Mouse (Mus musculus): Measurements from ENCODE around the gene Akt1s1. TPM values are rescaled to one million over a fixed set of nuclear protein-coding genes. Genes with fewer than 3 reads are reported as not detected.

Gene Akt1s1
- polyA plus RNA-seq, 1 experiment from 2014 or later: 99.1 TPM

DNA sequence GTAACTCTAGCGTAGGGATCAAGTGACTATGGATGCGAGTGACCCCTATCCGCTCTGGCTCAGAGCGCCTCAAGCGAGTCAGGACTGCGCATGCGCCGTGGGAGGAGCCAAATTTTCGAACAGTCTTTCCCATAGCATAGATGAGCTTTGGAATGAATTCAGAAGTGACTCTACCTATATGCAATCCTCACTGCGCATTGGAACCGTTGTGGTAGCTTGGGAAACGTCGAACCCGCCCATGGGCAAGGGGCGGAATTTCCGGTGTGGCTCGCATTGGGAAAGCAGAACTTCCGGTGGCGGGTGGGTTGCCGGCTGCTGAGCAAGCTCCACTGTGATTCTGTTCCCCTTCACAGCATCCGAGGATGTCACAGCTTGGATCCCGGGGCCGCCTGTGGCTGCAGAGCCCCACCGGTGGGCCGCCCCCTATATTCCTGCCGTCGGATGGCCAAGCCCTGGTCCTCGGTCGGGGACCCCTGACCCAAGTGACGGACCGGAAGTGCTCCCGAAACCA, 8.3 kb downstream of the Akt1s1 start, which contains the start of gene Pnkp:
Pnkp (plus strand) TSS at position 98 of the 511 bp plus-strand sequence.
- peak; percentile 73 for ATAC-seq (ENCODE audit: low FRiP score, low read depth)
- peak within 1 kb of the TSS; percentile 88 for H3K9ac ChIP-seq
- no peaks in the 10 kb centered on the region for H3K9me3 ChIP-seq
- no peaks in the 10 kb centered on the region for H3K27me3 ChIP-seq
- WGBS: under 1% methylated on average over 32 of the region's 32 CpGs
- peak within 1 kb of the TSS; percentile 85 for H3K4me3 ChIP-seq
- peaks cover 65% of the 10 kb centered on the region for H3K4me1 ChIP-seq (replicated peaks)
- peak within 1 kb of the TSS; percentile 95 for H3K27ac ChIP-seq (replicated peaks)
- H3K36me3 ChIP-seq: peaks cover 4% of the 10 kb centered on the region
- H3K4me2 ChIP-seq: peak within 1 kb of the TSS; percentile 83

DNA sequence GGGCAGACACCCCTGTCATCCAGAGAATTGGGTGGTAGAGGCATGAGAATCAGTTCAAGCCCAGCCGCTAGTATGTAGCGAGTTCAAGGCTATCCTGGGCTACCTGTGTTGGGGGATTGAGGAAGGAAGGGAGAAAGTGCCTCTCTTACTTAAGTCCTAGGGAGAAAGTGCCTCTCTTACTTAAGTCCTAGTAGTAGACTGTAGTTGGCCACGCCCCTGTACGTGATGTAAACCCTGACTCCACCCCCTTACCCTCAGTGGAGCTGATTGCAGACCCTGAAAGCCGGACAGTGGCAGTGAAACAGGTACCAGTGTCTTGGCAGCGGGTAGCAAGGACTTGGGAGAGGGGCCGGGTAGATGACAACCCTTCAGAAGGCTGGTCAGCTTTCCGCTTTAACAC, 9.1 kb downstream of the Akt1s1 start:
- Histone ChIP-seq H3K9ac (peak overlapping the region; percentile 88), H3K27me3 (no peaks in the 10 kb centered on the region), H3K4me1 (replicated peaks) (peaks cover 60% of the 10 kb centered on the region), H3K4me3 (peak overlapping the region; percentile 85), H3K9me3 (no peaks in the 10 kb centered on the region), H3K36me3 (peaks cover 13% of the 10 kb centered on the region), H3K27ac (replicated peaks) (peak overlapping the region; percentile 95), H3K4me2 (peak overlapping the region; percentile 83)
- 34% methylated on average over 8 of the region's 8 CpGs for WGBS
- ATAC-seq (ENCODE audit: low FRiP score, low read depth): no peak

DNA sequence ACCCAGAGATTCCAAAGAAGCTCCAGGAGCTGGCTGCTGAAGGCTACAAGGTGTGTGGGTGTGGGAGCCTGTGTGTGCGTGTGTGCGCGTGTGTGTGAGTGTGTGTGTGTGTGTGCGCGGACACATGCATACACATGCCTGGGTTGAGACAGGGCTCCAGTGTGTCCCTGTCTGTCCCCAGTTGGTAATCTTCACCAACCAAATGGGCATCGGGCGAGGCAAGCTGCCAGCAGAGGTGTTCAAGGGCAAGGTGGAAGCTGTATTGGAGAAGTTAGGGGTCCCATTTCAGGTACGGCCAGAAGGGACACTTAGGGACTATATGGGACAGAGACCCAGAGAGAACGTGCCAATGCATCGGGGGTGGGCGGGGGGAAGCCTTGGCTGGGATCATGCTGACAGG, 11.1 kb downstream of the Akt1s1 start:
- Histone ChIP-seq H3K4me3 (no peak overlapping the region), H3K36me3 (peaks cover 31% of the 10 kb centered on the region), H3K9ac (no peak overlapping the region), H3K4me2 (no peak overlapping the region), H3K9me3 (no peaks in the 10 kb centered on the region), H3K27me3 (no peaks in the 10 kb centered on the region), H3K4me1 (replicated peaks) (peaks cover 53% of the 10 kb centered on the region), H3K27ac (replicated peaks) (no peak overlapping the region)
- WGBS: 95% methylated on average over 11 of the region's 11 CpGs
- ATAC-seq (ENCODE audit: low FRiP score, low read depth): no peak

DNA sequence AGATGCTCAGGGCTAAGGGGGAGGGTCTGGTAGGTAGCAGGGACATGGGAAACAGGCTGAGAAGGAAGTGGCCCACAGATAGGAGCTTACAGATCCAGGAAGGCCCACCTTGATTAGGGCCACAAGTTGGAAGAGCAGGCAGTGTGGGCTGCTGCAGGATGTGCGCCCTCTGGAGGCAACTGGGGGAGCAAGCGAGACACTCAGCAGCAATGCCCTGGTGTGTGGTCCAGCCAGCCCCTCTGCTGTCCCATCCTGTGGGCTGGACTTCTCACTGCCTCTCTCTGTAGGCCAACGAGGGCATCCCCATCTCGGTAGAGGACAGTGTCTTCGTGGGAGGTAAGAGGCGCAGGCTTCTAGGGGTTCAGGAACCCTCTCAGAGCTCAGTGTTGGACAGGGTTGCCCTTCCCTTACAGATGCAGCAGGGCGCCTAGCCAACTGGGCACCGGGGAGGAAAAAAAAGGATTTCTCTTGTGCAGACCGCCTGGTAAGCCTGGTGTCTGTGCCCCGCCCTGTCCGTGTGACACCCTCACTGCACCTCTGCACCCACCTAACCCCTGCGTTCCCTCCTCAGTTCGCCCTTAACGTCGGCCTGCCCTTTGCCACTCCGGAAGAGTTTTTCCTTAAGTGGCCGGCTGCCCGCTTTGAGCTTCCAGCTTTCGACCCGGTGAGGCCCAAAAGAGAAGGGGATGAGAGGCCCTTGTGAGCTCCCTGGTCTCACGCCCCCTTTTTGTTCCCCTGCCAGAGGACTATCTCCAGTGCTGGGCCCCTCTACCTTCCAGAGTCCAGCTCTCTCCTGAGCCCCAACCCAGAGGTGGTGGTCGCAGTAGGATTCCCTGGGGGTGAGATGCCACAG, 12.0 kb downstream of the Akt1s1 start:
- Histone ChIP-seq H3K27ac (replicated peaks) (0 out of 2 replicates have a peak overlapping the region, but pooled peaks have one; percentile 23), H3K27me3 (no peaks in the 10 kb centered on the region), H3K9ac (peak overlapping the region; percentile 12; the same call in 1 of the 2 replicates), H3K4me3 (no peak overlapping the region), H3K4me2 (no peak overlapping the region), H3K36me3 (peaks cover 34% of the 10 kb centered on the region), H3K4me1 (replicated peaks) (peaks cover 57% of the 10 kb centered on the region), H3K9me3 (no peaks in the 10 kb centered on the region)
- peak; percentile 9; the same call in 1 of the 2 replicates for ATAC-seq (ENCODE audit: low FRiP score, low read depth)
- 60% methylated on average over 22 of the region's 22 CpGs for WGBS

GRCm38 (mm10) chr7:44861429-44861816, 12.6 kb downstream of the Akt1s1 start:
- Histone ChIP-seq H3K4me3 (no peak overlapping the region), H3K4me2 (no peak overlapping the region), H3K9ac (no peak overlapping the region), H3K27me3 (no peaks in the 10 kb centered on the region), H3K9me3 (no peaks in the 10 kb centered on the region), H3K27ac (replicated peaks) (no peak overlapping the region), H3K36me3 (peaks cover 34% of the 10 kb centered on the region), H3K4me1 (replicated peaks) (peaks cover 60% of the 10 kb centered on the region)
- WGBS: 68% methylated on average over 14 of the region's 14 CpGs
- ATAC-seq (ENCODE audit: low FRiP score, low read depth): no peak

- Histone ChIP-seq H3K4me1 (replicated peaks) (peaks cover 65% of the 10 kb centered on the region), H3K36me3 (peaks cover 34% of the 10 kb centered on the region), H3K9ac (no peak overlapping the region), H3K4me3 (no peak overlapping the region), H3K4me2 (no peak overlapping the region), H3K9me3 (no peaks in the 10 kb centered on the region), H3K27ac (replicated peaks) (no peak overlapping the region), H3K27me3 (no peaks in the 10 kb centered on the region)
- WGBS: 86% methylated on average over 8 of the region's 8 CpGs
- ATAC-seq (ENCODE audit: low FRiP score, low read depth): no peak
These were observed 13.6 kb downstream of the Akt1s1 start for GRCm38 (mm10) chr7:44862434-44862833.

DNA sequence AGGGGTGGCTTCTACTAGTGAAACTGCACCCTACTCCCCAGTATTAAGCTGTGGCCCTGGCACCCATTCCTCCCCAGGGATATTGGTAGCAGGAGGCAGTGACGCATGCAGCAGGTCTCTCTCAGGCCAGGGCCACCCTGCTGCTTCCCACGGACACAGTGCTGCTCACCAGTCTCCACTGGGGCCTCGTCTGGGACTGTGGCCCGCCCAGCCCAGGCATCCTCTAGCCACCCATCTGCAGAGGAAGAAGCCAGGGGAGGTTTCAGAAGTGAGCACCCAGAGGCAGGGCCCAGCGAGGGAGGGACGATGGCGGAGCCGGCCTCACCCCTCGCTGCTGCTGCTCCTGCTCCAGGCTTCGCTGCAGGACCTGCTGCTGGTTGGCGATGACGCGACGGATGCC, 14.4 kb downstream of the Akt1s1 start:
- 87% methylated on average over 14 of the region's 14 CpGs for WGBS
- H3K9ac ChIP-seq: no peak overlapping the region
- ATAC-seq (ENCODE audit: low FRiP score, low read depth): no peak
- no peak overlapping the region for H3K4me3 ChIP-seq
- no peak overlapping the region for H3K27ac ChIP-seq (replicated peaks)
- H3K9me3 ChIP-seq: no peaks in the 10 kb centered on the region
- no peak overlapping the region for H3K4me2 ChIP-seq
- H3K27me3 ChIP-seq: no peaks in the 10 kb centered on the region
- peaks cover 34% of the 10 kb centered on the region for H3K36me3 ChIP-seq
- H3K4me1 ChIP-seq (replicated peaks): peaks cover 65% of the 10 kb centered on the region

- H3K36me3 ChIP-seq: peaks cover 34% of the 10 kb centered on the region
These were observed 15.2 kb downstream of the Akt1s1 start for GRCm38 (mm10) chr7:44863982-44864494.

DNA sequence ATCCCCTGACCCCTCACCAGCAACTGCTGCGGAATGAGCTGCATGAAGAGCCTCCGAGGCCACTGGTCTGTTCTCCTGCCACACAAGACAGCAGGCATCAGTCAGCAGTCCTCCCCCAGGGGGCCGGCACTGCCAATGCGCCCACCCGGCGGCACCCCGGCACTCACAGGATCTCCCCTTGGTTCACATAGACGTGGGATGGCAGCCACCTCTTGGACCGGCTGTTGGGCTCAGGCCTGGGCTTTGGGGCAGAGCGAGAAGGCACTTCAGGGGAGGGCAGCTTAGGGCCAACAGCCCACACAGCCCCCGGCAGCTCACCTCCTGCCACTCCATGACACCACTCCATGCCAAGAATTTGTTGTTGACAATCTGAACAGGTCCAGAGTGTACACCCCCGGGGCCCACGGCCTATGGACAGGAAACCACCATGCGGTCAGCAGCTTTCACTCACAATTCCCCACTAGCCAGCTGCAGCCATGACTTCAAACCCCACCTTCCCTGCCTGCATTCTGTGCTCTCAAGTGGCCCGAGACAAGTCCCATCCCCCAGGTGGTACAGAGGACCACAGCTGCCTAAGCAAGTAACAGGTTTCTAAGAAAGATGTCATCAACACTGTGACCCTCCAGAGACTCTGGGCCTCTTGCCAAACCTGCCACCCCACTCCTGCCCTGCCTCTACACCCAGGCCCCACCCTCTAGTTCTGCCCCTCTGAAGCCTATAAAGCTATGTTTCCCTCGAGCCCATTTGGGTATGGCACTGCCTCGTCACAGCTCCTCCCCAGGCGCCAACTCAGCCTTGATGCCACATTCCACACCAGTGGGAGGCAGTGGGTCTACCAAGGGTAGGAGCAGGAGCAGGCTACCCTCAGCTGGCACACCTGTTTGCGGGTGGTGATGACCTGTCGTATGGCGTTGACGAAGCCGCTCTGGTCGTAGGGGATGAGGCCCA, 16.1 kb downstream of the Akt1s1 start:
- Histone ChIP-seq H3K4me2 (no peak overlapping the region), H3K4me3 (no peak overlapping the region), H3K9ac (no peak overlapping the region), H3K36me3 (peaks cover 34% of the 10 kb centered on the region), H3K27me3 (no peaks in the 10 kb centered on the region), H3K27ac (replicated peaks) (no peak overlapping the region), H3K9me3 (no peaks in the 10 kb centered on the region), H3K4me1 (replicated peaks) (peaks cover 59% of the 10 kb centered on the region)
- no peak for ATAC-seq (ENCODE audit: low FRiP score, low read depth)
- WGBS: 80% methylated on average over 24 of the region's 24 CpGs

More at GRCm38 (mm10) chr7:44863982-44864494, 15.2 kb downstream of the Akt1s1 start:
- no peak for ATAC-seq (ENCODE audit: low FRiP score, low read depth)
- 86% methylated on average over 11 of the region's 11 CpGs for WGBS
- Histone ChIP-seq H3K4me3 (no peak overlapping the region), H3K4me2 (no peak overlapping the region), H3K9me3 (no peaks in the 10 kb centered on the region), H3K27me3 (no peaks in the 10 kb centered on the region), H3K27ac (replicated peaks) (no peak overlapping the region), H3K9ac (no peak overlapping the region), H3K4me1 (replicated peaks) (peaks cover 63% of the 10 kb centered on the region)

- peaks cover 56% of the 10 kb centered on the region for H3K4me1 ChIP-seq (replicated peaks)
- ATAC-seq (ENCODE audit: low FRiP score, low read depth): no peak
- no peaks in the 10 kb centered on the region for H3K27me3 ChIP-seq
- peak overlapping the region; percentile 86 for H3K4me2 ChIP-seq
- H3K4me3 ChIP-seq: peak overlapping the region; percentile 12
- peak overlapping the region; percentile 15; the same call in 1 of the 2 replicates for H3K9ac ChIP-seq
- H3K27ac ChIP-seq (replicated peaks): peak overlapping the region; percentile 98
- peaks cover 34% of the 10 kb centered on the region for H3K36me3 ChIP-seq
- WGBS: 40% methylated on average over 15 of the region's 15 CpGs
- no peaks in the 10 kb centered on the region for H3K9me3 ChIP-seq
These were observed 17.7 kb downstream of the Akt1s1 start for GRCm38 (mm10) chr7:44866276-44867009.

Measured in hindbrain, embryonic 15.5 days (tissue).